Mouse (Mus musculus): ENCODE data around the gene Tmem88. TPM values are rescaled to one million over a fixed set of nuclear protein-coding genes. Genes with fewer than 3 reads are reported as not detected.

Tmem88 gene
- total and polyA plus RNA-seq, 3 experiments: 0.16 to 0.25 TPM; not detected in 1

GRCm38 (mm10) chr11:69401210-69401637 is 3.2 kb upstream of the Tmem88 start:
- dilution Hi-C loops (cut with MboI; ENCODE audit: extremely low pct_ligation_motif_present, extremely low pct_unique_long_range_greater_than_20kb, low sequenced_read_pairs): no loop called here
- H3K79me2 ChIP-seq (replicated peaks; ENCODE audit: control insufficient read depth, extremely low read depth, insufficient read depth, poor library complexity, severe bottlenecking): 0 out of 2 replicates have a peak, but pooled peaks cover 4% of the 10 kb centered on the region
- TF ChIP-seq ZNF384 (IDR thresholded peaks at IDR 0.05; ENCODE audit: low read depth, low read length): no peak
- peak; percentile 91 to 99 for TF ChIP-seq CTCF (conservative IDR thresholded peaks at IDR 0.05 in 1 of 2, IDR thresholded peaks at IDR 0.05 in 1 of 2; ENCODE audit: low read depth in 2 of 2, low read length in 2 of 2)
- no peak for TF ChIP-seq SIN3A (IDR thresholded peaks at IDR 0.05; ENCODE audit: low read length)
- TF ChIP-seq GABPA (IDR thresholded peaks at IDR 0.05; ENCODE audit: insufficient replicate concordance, low read depth, low read length): no peak
- TF ChIP-seq ZKSCAN1 (IDR thresholded peaks at IDR 0.05; ENCODE audit: borderline replicate concordance, low read depth, low read length): no peak
- TF ChIP-seq KAT2A (IDR thresholded peaks at IDR 0.05; ENCODE audit: insufficient replicate concordance, low read length): no peak
- peak; percentile 89; the same call in 1 of the 2 replicates for TF ChIP-seq MYC (IDR thresholded peaks at IDR 0.05; ENCODE audit: low read depth, low read length)
- peak; percentile 58; the same call in 1 of the 2 replicates for TF ChIP-seq POLR2AphosphoS2 (IDR thresholded peaks at IDR 0.05; ENCODE audit: low read depth, low read length)
- 0 out of 2 replicates have a peak, but pooled peaks have one; percentile 44 for TF ChIP-seq TCF12 (IDR thresholded peaks at IDR 0.05; ENCODE audit: low read depth, low read length)
- peak; percentile 84 for TF ChIP-seq MXI1 (IDR thresholded peaks at IDR 0.05; ENCODE audit: low read depth, low read length)
- TF ChIP-seq RCOR1 (conservative IDR thresholded peaks at IDR 0.05; ENCODE audit: low read depth, low read length): no peak
- no peak for TF ChIP-seq CHD2 (IDR thresholded peaks at IDR 0.05; ENCODE audit: low read length)
- TF ChIP-seq RAD21 (IDR thresholded peaks at IDR 0.05; ENCODE audit: low read depth, low read length): peak; percentile 100
- TF ChIP-seq ZC3H11A (IDR thresholded peaks at IDR 0.05; ENCODE audit: low read depth, low read length): no peak; the same call in 1 of the 2 replicates
- no peak for TF ChIP-seq PAX5 (IDR thresholded peaks at IDR 0.05; ENCODE audit: low read length)
- TF ChIP-seq SMC3 (IDR thresholded peaks at IDR 0.05; ENCODE audit: low read depth, low read length): peak; percentile 100
- TF ChIP-seq JUND (conservative IDR thresholded peaks at IDR 0.05; ENCODE audit: low read depth, low read length): no peak
- TF ChIP-seq TBP (conservative IDR thresholded peaks at IDR 0.05; ENCODE audit: low read depth, low read length): no peak
- TF ChIP-seq POLR2A (IDR thresholded peaks at IDR 0.05; ENCODE audit: low read depth, low read length): peak; percentile 72
- no peak for TF ChIP-seq BHLHE40 (IDR thresholded peaks at IDR 0.05; ENCODE audit: low read depth, low read length)
- no peak for TF ChIP-seq USF2 (conservative IDR thresholded peaks at IDR 0.05; ENCODE audit: low read depth, low read length)
- TF ChIP-seq USF1 (IDR thresholded peaks at IDR 0.05; ENCODE audit: low read depth, low read length): no peak
- no peak for TF ChIP-seq E2F4 (IDR thresholded peaks at IDR 0.05; ENCODE audit: insufficient replicate concordance, low read depth, low read length)
- TF ChIP-seq MAX (IDR thresholded peaks at IDR 0.05; ENCODE audit: low read length): no peak; the same call in 1 of the 2 replicates
- no peak; the same call in 1 of the 2 replicates for TF ChIP-seq NELFE (IDR thresholded peaks at IDR 0.05; ENCODE audit: low read depth, low read length)
- TF ChIP-seq EP300 (IDR thresholded peaks at IDR 0.05; ENCODE audit: low read length): no peak
- TF ChIP-seq ELF1 (IDR thresholded peaks at IDR 0.05; ENCODE audit: low read depth, low read length): no peak
- no peak for TF ChIP-seq ZMIZ1 (IDR thresholded peaks at IDR 0.05; ENCODE audit: low read depth, low read length)
- peak; percentile 100 for TF ChIP-seq NRF1 (IDR thresholded peaks at IDR 0.05; ENCODE audit: low read depth, low read length)
- no peak for TF ChIP-seq MAFK (IDR thresholded peaks at IDR 0.05; ENCODE audit: insufficient replicate concordance, low read length)
- TF ChIP-seq ETS1 (conservative IDR thresholded peaks at IDR 0.05; ENCODE audit: low read depth, low read length): no peak
- no peak for TF ChIP-seq CHD1 (IDR thresholded peaks at IDR 0.05; ENCODE audit: low read depth, low read length)
- TF ChIP-seq HCFC1 (IDR thresholded peaks at IDR 0.05; ENCODE audit: low read depth, low read length): no peak
- TF ChIP-seq UBTF (IDR thresholded peaks at IDR 0.05; ENCODE audit: low read depth, low read length): no peak
- no peak; the same call in 1 of the 2 replicates for TF ChIP-seq MEF2A (IDR thresholded peaks at IDR 0.05; ENCODE audit: borderline replicate concordance, low read depth, low read length)
- TF ChIP-seq JUN (IDR thresholded peaks at IDR 0.05; ENCODE audit: insufficient read depth, low read depth, low read length): no peak
- H3K9me3 ChIP-seq (replicated peaks; ENCODE audit: low read length): no peaks in the 10 kb centered on the region
- H3K27ac ChIP-seq (ENCODE audit: insufficient read depth, low read depth): no peak overlapping the region
- DNase-seq (ENCODE audit: extremely low read depth): peak; percentile 99
- H3K4me3 ChIP-seq (replicated peaks in 1 of 3; ENCODE audit: low read depth in 2 of 3, low read length in 2 of 3, poor library complexity in 1 of 3): no peak overlapping the region
- in situ Hi-C loops (cut with MboI; ENCODE audit: low pct_ligation_motif_present, low pct_unique_long_range_greater_than_20kb, low sequenced_read_pairs): loop anchor here (10.0 kb wide), 1 partner anchor 124 kb away; no protein-coding TSS in a partner anchor
- H3K4me2 ChIP-seq (ENCODE audit: insufficient read depth, low read depth, poor library complexity, severe bottlenecking): no peak overlapping the region
- H3K4me1 ChIP-seq (ENCODE audit: control insufficient read depth in 1 of 2, insufficient read depth in 2 of 2): peaks cover 5 to 17% of the 10 kb centered on the region in 2 experiments; a peak in 2 of 4 replicates
- no peak overlapping the region for H3K9ac ChIP-seq (ENCODE audit: insufficient read depth, low read depth)
- H3K27me3 ChIP-seq (replicated peaks): no peaks in the 10 kb centered on the region
- H3K36me3 ChIP-seq (replicated peaks in 1 of 2; ENCODE audit: control insufficient read depth in 1 of 2, insufficient read depth in 1 of 2, low read length in 1 of 2): peaks cover 66 to 81% of the 10 kb centered on the region in 2 experiments

All from CH12.LX (cell line).